Mouse (Mus musculus): ENCODE measurements around the gene Rufy3. TPM values are rescaled to one million over a fixed set of nuclear protein-coding genes. Genes with fewer than 3 reads are reported as not detected.
A peak's percentile ranks its signal among the peaks of the same experiment; 100 is the strongest.
"Not testable (repeated sequence)": the region's sequence is repeated elsewhere in the genome, so short reads cannot be mapped to it uniquely, and the experiment has no call there.

The Rufy3 gene
- total and polyA plus RNA-seq, 2 experiments from 2014 or later, result 248 to 250 TPM

DNA sequence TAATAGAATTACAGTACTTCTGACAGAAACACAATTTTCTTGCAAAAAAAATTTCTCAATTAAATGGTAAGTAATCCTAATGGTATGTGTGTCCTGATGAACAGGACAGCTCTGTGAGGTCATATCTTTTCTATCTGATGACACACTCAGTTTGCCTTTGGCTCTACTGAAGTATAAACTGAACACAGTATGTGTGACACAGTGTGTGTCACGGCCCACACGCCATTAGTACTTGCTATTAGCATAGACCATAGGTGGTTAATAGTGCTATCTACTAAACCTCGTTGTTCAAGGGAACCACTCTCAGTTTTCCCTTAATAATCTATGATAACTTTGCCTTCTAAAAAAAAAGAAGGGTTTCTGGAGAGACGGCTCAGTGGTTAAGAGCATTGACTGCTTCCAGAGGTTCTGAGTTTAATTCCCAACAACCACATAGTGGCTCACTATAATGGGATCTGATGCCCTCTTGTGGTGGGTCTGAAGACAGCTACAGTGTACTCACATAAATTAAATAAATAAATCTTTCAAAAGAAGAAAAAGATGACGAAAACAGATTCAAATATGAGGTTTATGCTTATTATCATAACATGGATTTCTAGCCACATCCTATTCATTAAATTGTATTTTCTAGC is 22.1 kb upstream of the Rufy3 start:
- WGBS, result 61% methylated on average over 5 of the region's 5 CpGs
- Histone ChIP-seq H3K36me3 (ENCODE audit: insufficient read depth, low read length) (no peaks in the 10 kb centered on the region), H3K4me3 (ENCODE audit: low read depth, low read length) (no peak overlapping the region), H3K9ac (replicated peaks; ENCODE audit: low read length, poor library complexity, severe bottlenecking) (no peak overlapping the region), H3K4me2 (ENCODE audit: low read depth, low read length, poor library complexity, severe bottlenecking) (no peak overlapping the region), H3K9me3 (ENCODE audit: low read length) (no peaks in the 10 kb centered on the region), H3K27me3 (ENCODE audit: insufficient read depth, low read length) (no peaks in the 10 kb centered on the region), H3K27ac (ENCODE audit: low read depth, low read length) (no peak overlapping the region), H3K4me1 (ENCODE audit: insufficient read depth, low read length) (no peaks in the 10 kb centered on the region)
- peak; percentile 75 for TF ChIP-seq CTCF (IDR thresholded peaks at IDR 0.05)
- ATAC-seq (ENCODE audit: low FRiP score), result 0 out of 2 replicates have a peak, but pooled peaks have one; percentile 49
- DNase-seq (ENCODE audit: low spot score), result peak; percentile 62

DNA sequence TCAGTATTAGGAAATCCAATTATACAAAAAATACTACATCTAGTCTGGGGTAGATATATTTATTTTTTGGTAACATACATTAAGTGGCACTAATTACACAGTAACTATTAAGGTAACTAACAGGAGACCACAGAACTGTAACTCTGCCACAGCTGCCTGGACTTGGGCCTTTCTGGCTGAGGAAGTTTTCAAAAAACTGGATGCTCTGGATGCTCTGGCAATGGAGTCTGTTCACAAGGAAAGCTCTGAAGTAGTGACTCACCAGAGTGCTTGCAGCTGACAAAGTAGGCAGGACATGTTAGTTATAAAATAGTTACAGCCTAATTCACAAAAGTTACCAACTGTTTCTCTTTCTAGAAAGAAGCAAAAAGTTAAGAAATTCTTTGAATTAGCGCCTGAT is 20.4 kb upstream of the Rufy3 start:
- H3K4me3 ChIP-seq (ENCODE audit: low read depth, low read length); H3K27me3 ChIP-seq (ENCODE audit: insufficient read depth, low read length); ATAC-seq (ENCODE audit: low FRiP score); H3K9me3 ChIP-seq (ENCODE audit: low read length); DNase-seq (ENCODE audit: low spot score); H3K4me2 ChIP-seq (ENCODE audit: low read depth, low read length, poor library complexity, severe bottlenecking); H3K36me3 ChIP-seq (ENCODE audit: insufficient read depth, low read length); H3K4me1 ChIP-seq (ENCODE audit: insufficient read depth, low read length); H3K9ac ChIP-seq (replicated peaks; ENCODE audit: low read length, poor library complexity, severe bottlenecking); H3K27ac ChIP-seq (ENCODE audit: low read depth, low read length): not testable (repeated sequence)
- WGBS, result 81% methylated on average over 1 of the region's 1 CpGs

DNA sequence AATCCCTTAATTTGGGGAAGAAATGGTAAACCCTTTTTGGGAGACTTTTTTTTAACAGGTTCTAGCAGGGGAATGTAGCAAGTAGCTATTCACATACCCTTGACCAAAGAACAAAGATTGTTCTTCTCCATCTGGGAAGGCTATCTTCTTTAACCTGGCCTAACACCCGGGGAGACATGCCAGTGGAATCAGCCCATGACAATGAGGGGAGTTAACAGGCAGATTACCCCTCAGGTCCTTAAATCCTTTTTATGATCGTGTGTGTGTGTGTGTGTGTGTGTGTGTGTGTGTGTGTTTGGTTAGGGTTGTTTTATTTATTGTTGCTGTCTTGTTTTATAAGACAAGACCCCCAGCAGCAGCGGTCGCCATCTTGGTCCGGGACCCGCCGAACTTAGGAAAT is 19.3 kb upstream of the Rufy3 start:
- no peak overlapping the region for H3K9ac ChIP-seq (replicated peaks; ENCODE audit: low read length, poor library complexity, severe bottlenecking)
- ATAC-seq (ENCODE audit: low FRiP score) (no peak), DNase-seq (ENCODE audit: low spot score) (no peak)
- H3K36me3 ChIP-seq (ENCODE audit: insufficient read depth, low read length), result no peaks in the 10 kb centered on the region
- H3K4me2 ChIP-seq (ENCODE audit: low read depth, low read length, poor library complexity, severe bottlenecking), result no peak overlapping the region
- no peak for TF ChIP-seq CTCF (IDR thresholded peaks at IDR 0.05)
- no peaks in the 10 kb centered on the region for H3K27me3 ChIP-seq (ENCODE audit: insufficient read depth, low read length)
- no peak overlapping the region for H3K27ac ChIP-seq (ENCODE audit: low read depth, low read length)
- H3K4me3 ChIP-seq (ENCODE audit: low read depth, low read length), result no peak overlapping the region
- H3K9me3 ChIP-seq (ENCODE audit: low read length), result no peaks in the 10 kb centered on the region
- H3K4me1 ChIP-seq (ENCODE audit: insufficient read depth, low read length), result no peaks in the 10 kb centered on the region
- WGBS, result 90% methylated on average over 7 of the region's 7 CpGs

DNA sequence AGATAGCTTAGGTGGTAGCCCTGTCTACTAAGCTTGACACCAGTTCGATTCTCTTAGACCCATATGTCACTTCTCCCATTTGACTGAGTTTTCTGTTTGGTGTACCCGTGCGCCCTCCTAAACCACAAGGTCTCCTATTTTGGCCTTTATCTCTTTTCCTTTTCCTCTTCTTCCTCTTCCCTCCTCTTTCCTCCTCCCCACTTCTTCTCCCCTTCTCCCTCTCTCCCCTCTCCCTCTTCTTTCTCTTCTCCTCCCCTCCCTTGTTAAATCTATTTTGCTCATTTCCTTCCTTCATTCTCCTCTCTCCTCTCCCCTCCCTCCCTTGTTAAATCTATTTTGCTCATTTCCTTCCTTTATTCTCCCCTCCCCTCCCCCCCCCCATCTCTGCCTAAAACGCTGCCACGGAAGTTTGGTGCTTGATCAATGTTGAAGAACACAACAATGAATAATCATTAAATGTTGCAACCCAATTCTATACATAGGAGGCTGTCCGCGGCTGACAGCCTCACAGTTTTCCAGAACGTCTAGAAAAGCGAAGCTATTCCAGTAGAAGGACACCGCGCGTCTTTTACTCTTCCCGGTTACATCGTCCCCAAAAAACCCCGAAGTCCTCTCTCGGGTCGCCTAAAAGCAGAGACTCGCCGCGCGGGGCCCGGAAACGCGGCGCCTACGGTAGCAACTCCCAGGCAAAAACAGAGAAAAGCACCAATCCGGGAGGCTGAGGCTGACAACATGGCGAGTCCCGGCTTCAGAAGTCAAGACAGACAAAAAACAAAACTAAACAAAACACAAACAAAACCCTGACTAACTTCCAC is 11.4 kb upstream of the Rufy3 start:
- WGBS, result 7% methylated on average over 29 of the region's 29 CpGs
- DNase-seq (ENCODE audit: low spot score), result no peak
- peak overlapping the region; percentile 59 for H3K4me3 ChIP-seq (ENCODE audit: low read depth, low read length)
- peak overlapping the region; percentile 62 for H3K4me2 ChIP-seq (ENCODE audit: low read depth, low read length, poor library complexity, severe bottlenecking)
- no peak for TF ChIP-seq CTCF (IDR thresholded peaks at IDR 0.05)
- no peaks in the 10 kb centered on the region for H3K27me3 ChIP-seq (ENCODE audit: insufficient read depth, low read length)
- ATAC-seq (ENCODE audit: low FRiP score), result peak; percentile 73
- no peaks in the 10 kb centered on the region for H3K36me3 ChIP-seq (ENCODE audit: insufficient read depth, low read length)
- peak overlapping the region; percentile 82 for H3K27ac ChIP-seq (ENCODE audit: low read depth, low read length)
- peaks cover 13% of the 10 kb centered on the region; the same call in 1 of the 2 replicates for H3K4me1 ChIP-seq (ENCODE audit: insufficient read depth, low read length)
- H3K9ac ChIP-seq (replicated peaks; ENCODE audit: low read length, poor library complexity, severe bottlenecking), result peak overlapping the region; percentile 61
- H3K9me3 ChIP-seq (ENCODE audit: low read length), result no peaks in the 10 kb centered on the region

DNA sequence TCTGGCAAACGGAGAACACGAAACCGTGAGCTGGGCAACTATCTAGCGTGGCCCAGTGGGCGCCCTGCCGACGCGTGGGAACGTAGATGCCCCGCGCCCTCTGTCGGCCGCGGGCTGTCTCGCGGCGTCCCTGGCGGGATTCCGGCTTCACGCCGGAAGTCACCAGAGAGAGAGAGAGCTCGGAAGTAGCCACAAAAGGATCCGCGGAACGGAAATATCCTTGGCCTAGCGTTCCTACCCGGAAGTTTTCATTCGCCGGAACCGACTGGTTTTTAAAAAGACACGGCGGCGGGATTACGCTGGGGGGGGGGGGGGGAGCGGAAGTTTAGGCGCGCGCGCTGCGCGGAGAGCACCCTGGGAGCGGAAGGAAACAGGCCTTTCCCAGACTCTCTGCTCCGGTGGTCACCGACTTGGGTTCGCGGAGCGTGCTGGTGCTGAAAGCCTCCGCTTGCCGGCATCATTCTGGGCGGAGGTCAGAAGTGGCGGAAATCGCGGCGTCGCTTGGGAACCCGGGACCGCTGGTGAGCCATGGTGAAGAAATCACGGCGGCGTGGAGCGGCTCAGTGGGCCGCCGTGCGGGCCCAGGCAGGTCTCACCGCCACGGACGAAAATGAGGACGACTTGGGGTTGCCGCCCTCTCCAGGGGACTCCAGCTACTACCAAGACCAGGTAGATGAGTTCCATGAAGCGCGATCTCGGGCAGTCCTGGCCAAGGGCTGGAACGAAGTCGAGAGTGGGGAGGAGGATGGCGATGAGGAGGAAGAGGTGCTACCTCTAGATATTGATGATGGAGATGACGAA is 10.6 kb upstream of the Rufy3 start, which contains the start of gene Utp3:
Gene Utp3, plus strand, starts transcription at position 377 of the 801 bp plus-strand sequence.
- Histone ChIP-seq H3K4me3 (ENCODE audit: low read depth, low read length) (peak within 1 kb of the TSS; percentile 59), H3K27ac (ENCODE audit: low read depth, low read length) (peak within 1 kb of the TSS; percentile 82), H3K9ac (replicated peaks; ENCODE audit: low read length, poor library complexity, severe bottlenecking) (peak within 1 kb of the TSS; percentile 78), H3K4me1 (ENCODE audit: insufficient read depth, low read length) (peaks cover 13% of the 10 kb centered on the region; the same call in 1 of the 2 replicates), H3K27me3 (ENCODE audit: insufficient read depth, low read length) (no peaks in the 10 kb centered on the region), H3K4me2 (ENCODE audit: low read depth, low read length, poor library complexity, severe bottlenecking) (peak within 1 kb of the TSS; percentile 83), H3K36me3 (ENCODE audit: insufficient read depth, low read length) (no peaks in the 10 kb centered on the region), H3K9me3 (ENCODE audit: low read length) (no peaks in the 10 kb centered on the region)
- DNase-seq (ENCODE audit: low spot score), result peak; percentile 99
- peak; percentile 96 for ATAC-seq (ENCODE audit: low FRiP score)
- peak; percentile 89 for TF ChIP-seq CTCF (IDR thresholded peaks at IDR 0.05)
- under 1% methylated on average over 75 of the region's 76 CpGs for WGBS
